Mouse (Mus musculus) mesoderm, embryonic 11.5 days (tissue): ENCODE measurements around the gene Styk1.

ENCODE experiments used
- DNase-seq: peaks from one replicate; pipeline ENCODE4 v3.0.0-alpha.2; 2012; ENCODE audit warnings: low read depth, low spot score

Gene Styk1

GRCm38 (mm10) chr6:131353352-131353919 lies at the start of gene Styk1:
Styk1 (minus strand) TSS chr6:131353597.
- DNase-seq = peak; percentile 83

GRCm38 (mm10) chr6:131403036-131403435 lies 49.6 kb upstream of the Styk1 start:
- DNase-seq = no peak

- DNase-seq = no peak
Observed at GRCm38 (mm10) chr6:131402606-131403005, 49.2 kb upstream of the Styk1 start.

- DNase-seq = no peak
Observed at GRCm38 (mm10) chr6:131401259-131401658, 47.9 kb upstream of the Styk1 start.

GRCm38 (mm10) chr6:131396650-131397049 lies 43.3 kb upstream of the Styk1 start:
- no peak for DNase-seq

GRCm38 (mm10) chr6:131393873-131394660 lies 40.7 kb upstream of the Styk1 start:
- no peak for DNase-seq

- peak; percentile 75 for DNase-seq
Observed at GRCm38 (mm10) chr6:131388040-131389021, 34.9 kb upstream of the Styk1 start, which contains the start of gene Ybx3. Ybx3 (minus strand) TSS chr6:131388476.

GRCm38 (mm10) chr6:131387221-131388039 lies 34.0 kb upstream of the Styk1 start:
- DNase-seq = peak; percentile 54

GRCm38 (mm10) chr6:131386416-131387019 lies 33.1 kb upstream of the Styk1 start:
- no peak for DNase-seq

- DNase-seq = no peak
Observed at GRCm38 (mm10) chr6:131385469-131385868, 32.1 kb upstream of the Styk1 start.

- DNase-seq = no peak
Observed at GRCm38 (mm10) chr6:131383713-131384330, 30.4 kb upstream of the Styk1 start.

GRCm38 (mm10) chr6:131382984-131383337 lies 29.6 kb upstream of the Styk1 start:
- DNase-seq = no peak

- DNase-seq = no peak
Observed at GRCm38 (mm10) chr6:131382232-131382983, 29.0 kb upstream of the Styk1 start.

- no peak for DNase-seq
Observed at GRCm38 (mm10) chr6:131378858-131379428, 25.5 kb upstream of the Styk1 start.

- DNase-seq = no peak
Observed at GRCm38 (mm10) chr6:131377378-131377777, 24.0 kb upstream of the Styk1 start.

GRCm38 (mm10) chr6:131374594-131375340 lies 21.4 kb upstream of the Styk1 start:
- DNase-seq = no peak

- no peak for DNase-seq
Observed at GRCm38 (mm10) chr6:131373160-131373559, 19.8 kb upstream of the Styk1 start.

GRCm38 (mm10) chr6:131370767-131371166 lies 17.4 kb upstream of the Styk1 start:
- DNase-seq = no peak
